In genomic region chr9:34689375-34689774, GRCm38 (mm10) we compare ENCODE assay signal across 27 mouse cellular contexts.
A peak's percentile ranks its signal among the peaks of the same experiment; 100 is the strongest.
DNase-seq lines count a peak whose midpoint lies in the region; ATAC-seq lines count a peak whose summit lies in the region.
"Had no signal": no experiment of that assay in that cellular context is flagged by ENCODE, and none has a peak within 500 bp of the region (broad histone marks: within the 10 kb centered on the region; RNA-seq: fewer than 3 reads in every experiment).

No protein-coding gene starts in this region.

- H3K9me3 ChIP-seq in hindbrain, embryonic 15.5 days, result no peaks in the 10 kb centered on the region
- no peaks in the 10 kb centered on the region for H3K9me3 ChIP-seq in hindbrain, embryonic 14.5 days (ENCODE audit: control insufficient read depth, low read length)
- H3K9me3 ChIP-seq: embryonic facial prominence, embryonic 10.5 days; embryonic facial prominence, embryonic 13.5 days; forebrain, embryonic 12.5 days; forebrain, embryonic 15.5 days; heart, embryonic 12.5 days; heart, embryonic 15.5 days had no signal

- H3K9ac ChIP-seq in hindbrain, embryonic 15.5 days, result no peak overlapping the region
- no peak overlapping the region for H3K9ac ChIP-seq in hindbrain, embryonic 14.5 days
- H3K9ac ChIP-seq: embryonic facial prominence, embryonic 13.5 days; forebrain, embryonic 12.5 days; forebrain, embryonic 15.5 days; heart, embryonic 12.5 days; heart, embryonic 15.5 days had no signal

- H3K27ac ChIP-seq in hindbrain, embryonic 15.5 days (replicated peaks), result no peak overlapping the region
- H3K27ac ChIP-seq in hindbrain, embryonic 14.5 days, result no peak overlapping the region
- H3K27ac ChIP-seq: embryonic facial prominence, embryonic 10.5 days; embryonic facial prominence, embryonic 13.5 days; forebrain, embryonic 12.5 days; forebrain, embryonic 15.5 days; gastrocnemius, adult 2 months; heart, embryonic 15.5 days had no signal

- no peaks in the 10 kb centered on the region for H3K36me3 ChIP-seq in hindbrain, embryonic 15.5 days
- no peaks in the 10 kb centered on the region for H3K36me3 ChIP-seq in hindbrain, embryonic 14.5 days (replicated peaks; ENCODE audit: control insufficient read depth, insufficient read depth)
- H3K36me3 ChIP-seq: embryonic facial prominence, embryonic 10.5 days; embryonic facial prominence, embryonic 13.5 days; forebrain, embryonic 12.5 days; forebrain, embryonic 15.5 days; heart, embryonic 12.5 days; heart, embryonic 15.5 days had no signal

- intact Hi-C loops in left cerebral cortex, postnatal 4 days (cut with DNase I), result no loop called here

- 68% methylated on average over 3 of the region's 3 CpGs for WGBS in hindbrain, embryonic 15.5 days
- WGBS in hindbrain, embryonic 14.5 days, result 66% methylated on average over 3 of the region's 3 CpGs

- 0 out of 2 replicates have a peak, but pooled peaks have one; percentile 42 for ATAC-seq in hindbrain, embryonic 15.5 days (ENCODE audit: low FRiP score, low read depth)
- no peak for ATAC-seq in hindbrain, embryonic 14.5 days (ENCODE audit: low FRiP score)
- ATAC-seq: CD4-positive, CD25-positive, alpha-beta regulatory T cell, adult 4 months; forebrain, embryonic 15.5 days had no signal

- no peak overlapping the region for H3K4me2 ChIP-seq in hindbrain, embryonic 15.5 days
- no peak overlapping the region for H3K4me2 ChIP-seq in hindbrain, embryonic 14.5 days (replicated peaks)
- H3K4me2 ChIP-seq: embryonic facial prominence, embryonic 13.5 days; forebrain, embryonic 12.5 days; forebrain, embryonic 15.5 days; heart, embryonic 12.5 days; heart, embryonic 15.5 days had no signal

- H3K4me3 ChIP-seq in hindbrain, embryonic 15.5 days, result no peak overlapping the region
- no peak overlapping the region for H3K4me3 ChIP-seq in hindbrain, embryonic 14.5 days (replicated peaks; ENCODE audit: low read length)
- H3K4me3 ChIP-seq: embryonic facial prominence, embryonic 10.5 days; embryonic facial prominence, embryonic 13.5 days; erythroblast, embryonic 14.5 days; forebrain, embryonic 12.5 days; forebrain, embryonic 15.5 days; gastrocnemius, adult 2 months; heart, embryonic 12.5 days; heart, embryonic 15.5 days had no signal

- no peaks in the 10 kb centered on the region; the same call in 1 of the 2 replicates for H3K4me1 ChIP-seq in hindbrain, embryonic 15.5 days (replicated peaks)
- H3K4me1 ChIP-seq in hindbrain, embryonic 14.5 days (replicated peaks; ENCODE audit: control insufficient read depth, insufficient read depth, low read length), result no peaks in the 10 kb centered on the region
- H3K4me1 ChIP-seq: embryonic facial prominence, embryonic 13.5 days; forebrain, embryonic 12.5 days; forebrain, embryonic 15.5 days; heart, embryonic 12.5 days; heart, embryonic 15.5 days had no signal

- H3K27me3 ChIP-seq in hindbrain, embryonic 15.5 days, result no peaks in the 10 kb centered on the region
- no peaks in the 10 kb centered on the region for H3K27me3 ChIP-seq in hindbrain, embryonic 14.5 days (ENCODE audit: control insufficient read depth, insufficient read depth, low read length)
- H3K27me3 ChIP-seq: embryonic facial prominence, embryonic 13.5 days; forebrain, embryonic 15.5 days; heart, embryonic 15.5 days had no signal

- no peak for DNase-seq in hindbrain, embryonic 14.5 days (ENCODE audit: low spot score)
- DNase-seq in left cerebral cortex, adult 11 months (ENCODE audit: low spot score), result peak; percentile 46
- no peak for DNase-seq in left cerebral cortex, postnatal 4 days
- DNase-seq in right cerebral cortex, adult 18-20 months, result peak; percentile 58
- no peak for DNase-seq in right cerebral cortex, postnatal 4 days
- no peak for DNase-seq in thymus, postnatal 0 days (ENCODE audit: low spot score)
- DNase-seq: adrenal gland, adult 2 months; adrenal gland, postnatal 14 days; cerebellum, adult 11-12 months; cerebellum, adult 8-10 months; cerebellum, postnatal 10 days; cerebellum, postnatal 36 days; embryo, embryonic 11 days; gastrocnemius, adult 2 months; gastrocnemius, postnatal 14 days; heart, adult 18-20 months; heart, postnatal 10 days; heart, postnatal 4 days had no signal

Comparison
In these comparisons a context has a peak if more than half of its experiments do, and no peak if none do; other contexts are left out.
1. DNase-seq: peak in left cerebral cortex, adult 11 months (single experiment) and right cerebral cortex, adult 18-20 months (single experiment); none in hindbrain, embryonic 14.5 days (single experiment), left cerebral cortex, postnatal 4 days (single experiment), right cerebral cortex, postnatal 4 days (single experiment) and thymus, postnatal 0 days (single experiment).